Mouse (Mus musculus): Measurements from ENCODE around the gene Tgfbi.

Tgfbi gene

DNA sequence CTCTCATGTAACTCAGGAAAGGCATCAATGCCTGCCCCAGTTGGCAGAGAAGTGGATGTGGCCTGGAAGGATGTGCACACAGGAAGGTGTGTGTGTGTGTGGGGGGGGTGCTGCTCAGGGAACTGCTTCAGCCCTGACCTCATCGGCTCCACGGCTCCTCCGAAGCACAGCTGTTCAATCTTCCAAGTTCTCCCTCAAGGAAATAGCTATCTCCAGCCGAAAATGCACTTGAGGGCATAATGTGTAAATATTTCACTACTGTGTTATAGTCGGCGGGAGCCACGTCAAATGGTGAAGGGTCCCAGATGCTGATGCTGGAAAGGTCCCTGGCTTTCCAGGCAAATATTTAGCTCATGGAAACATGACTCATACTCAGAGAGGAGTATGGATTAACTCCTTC lies 25.6 kb downstream of the Tgfbi start:
- DNase-seq (ENCODE audit: low spot score): peak; percentile 46

DNA sequence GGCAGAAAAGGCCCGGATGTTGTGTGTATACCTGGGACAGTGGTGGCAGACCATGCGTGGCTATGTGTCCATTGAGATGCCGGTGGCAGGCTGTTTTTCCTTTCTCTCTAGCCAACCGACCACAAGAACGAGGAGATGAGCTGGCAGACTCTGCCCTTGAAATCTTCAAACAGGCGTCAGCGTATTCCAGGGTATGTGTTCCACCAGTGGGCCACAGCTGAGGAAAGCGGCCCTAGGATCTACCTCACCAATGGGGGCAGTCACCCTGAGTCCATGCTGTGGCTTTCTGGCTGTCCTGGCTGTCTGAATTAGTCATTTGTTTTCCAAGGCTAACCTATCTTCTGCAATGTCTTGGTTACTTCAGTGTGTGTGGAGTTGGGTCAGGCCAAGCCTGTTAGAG lies 27.7 kb downstream of the Tgfbi start:
- DNase-seq (ENCODE audit: low spot score): no peak

DNA sequence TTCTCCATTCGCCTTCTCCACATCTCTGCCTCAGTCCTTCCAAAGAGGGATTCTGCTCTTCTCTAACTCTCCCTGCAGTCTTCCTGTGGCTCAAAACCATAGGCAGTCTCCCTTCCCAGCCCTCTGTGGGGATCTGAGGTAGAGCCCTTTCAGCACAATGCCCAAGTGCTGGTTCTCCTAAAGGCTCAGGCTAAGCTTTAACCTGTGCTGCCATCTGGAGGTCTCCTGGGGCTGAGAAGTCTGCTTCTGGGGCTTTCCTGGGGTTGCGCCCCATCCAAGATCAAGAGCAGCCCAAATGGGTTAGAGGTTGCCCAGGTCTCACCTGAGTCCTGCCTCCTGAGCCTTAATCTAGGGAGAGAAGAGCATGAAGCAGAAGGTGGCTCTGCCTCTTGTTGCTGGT lies 32.4 kb downstream of the Tgfbi start:
- peak; percentile 50 for DNase-seq (ENCODE audit: low spot score)

DNA sequence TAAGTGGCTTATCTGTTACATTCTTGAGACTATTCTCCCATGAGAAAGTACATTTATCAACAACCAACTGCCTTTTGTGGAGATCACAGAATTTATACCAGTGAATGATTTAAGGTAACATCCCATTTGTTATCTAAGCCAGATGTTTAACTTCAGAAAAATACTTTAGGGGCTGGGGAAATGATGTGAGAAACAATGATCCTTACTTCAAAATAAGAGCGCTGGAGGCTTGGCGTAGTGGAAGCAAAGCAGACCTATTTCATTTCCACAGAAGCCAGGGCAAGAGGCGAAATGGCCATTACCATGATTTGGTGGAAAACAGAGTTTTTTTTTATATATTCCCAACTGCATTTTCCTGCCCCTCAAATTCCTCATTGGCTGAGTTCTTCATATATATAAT lies 34.7 kb downstream of the Tgfbi start:
- DNase-seq (ENCODE audit: low spot score): no peak

- DNase-seq (ENCODE audit: low spot score): no peak
Observed at GRCm38 (mm10) chr13:56645744-56646143, 36.4 kb downstream of the Tgfbi start.

DNA sequence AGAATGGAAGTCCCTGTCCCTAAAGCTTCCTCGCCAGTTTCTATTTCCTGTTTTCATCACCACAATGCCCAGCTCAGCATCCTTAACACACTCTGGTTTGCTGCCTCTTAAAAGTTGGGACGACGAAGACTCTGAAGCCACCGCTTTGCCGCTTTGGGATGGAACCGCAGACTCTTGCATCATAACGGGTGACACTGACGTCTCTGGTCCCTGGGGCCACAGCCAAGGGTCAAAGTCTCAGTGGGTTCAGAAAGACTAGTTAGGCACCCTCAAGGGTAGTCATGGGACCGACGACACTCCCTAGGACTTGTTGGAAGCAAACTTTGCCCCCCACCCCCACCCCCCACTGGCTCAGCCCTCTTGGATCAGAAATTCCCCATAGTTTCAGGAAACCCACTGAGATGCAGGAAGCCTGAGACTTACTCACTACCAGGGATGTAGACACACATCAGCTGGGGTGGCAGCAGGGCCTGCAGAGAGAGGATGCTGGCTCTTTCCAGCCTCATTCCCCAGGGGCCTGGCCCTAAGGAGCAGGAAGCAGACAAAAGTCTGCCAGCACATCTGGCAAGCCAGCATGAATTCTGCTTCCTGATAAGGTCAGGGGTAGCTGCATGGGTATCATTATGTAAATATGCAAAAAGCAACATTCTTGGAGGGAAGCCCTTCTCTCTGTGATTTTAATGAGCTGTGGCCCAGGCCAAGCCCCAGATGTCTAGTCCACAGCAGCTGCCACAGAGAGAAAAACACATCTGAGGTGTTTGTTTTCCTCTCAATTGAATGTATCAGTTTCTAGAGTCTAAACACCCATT lies 38.5 kb downstream of the Tgfbi start:
- DNase-seq (ENCODE audit: low spot score): peak; percentile 45

- no peak for DNase-seq (ENCODE audit: low spot score)
Observed at GRCm38 (mm10) chr13:56650020-56650419, 40.7 kb downstream of the Tgfbi start.

DNA sequence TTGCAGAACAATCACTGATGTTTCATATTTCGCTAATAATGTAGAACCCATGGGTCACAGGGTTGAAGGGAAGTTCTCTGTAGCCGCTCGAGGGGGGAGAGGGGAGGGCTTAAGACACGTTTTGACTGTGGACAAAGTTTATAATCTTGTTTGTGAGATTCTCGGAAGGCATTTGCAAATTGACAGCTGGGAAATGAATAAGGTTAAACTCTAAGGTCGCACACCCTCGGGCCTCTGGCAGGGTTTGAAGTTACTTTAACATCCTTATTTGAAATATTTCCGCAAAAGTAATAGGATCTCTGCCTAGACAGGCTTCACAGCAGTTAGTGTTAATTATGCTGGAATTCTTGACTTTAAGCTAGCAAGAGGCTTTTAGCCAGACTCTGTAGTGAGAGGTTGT lies 43.1 kb downstream of the Tgfbi start:
- DNase-seq (ENCODE audit: low spot score): no peak

- DNase-seq (ENCODE audit: low spot score): no peak
Observed at GRCm38 (mm10) chr13:56654176-56654575, 44.9 kb downstream of the Tgfbi start.

- peak; percentile 77 for DNase-seq (ENCODE audit: low spot score)
Observed at GRCm38 (mm10) chr13:56657946-56658512, 48.7 kb downstream of the Tgfbi start.

- no peak for DNase-seq (ENCODE audit: low spot score)
Observed at GRCm38 (mm10) chr13:56658931-56659330, 49.6 kb downstream of the Tgfbi start.

DNA sequence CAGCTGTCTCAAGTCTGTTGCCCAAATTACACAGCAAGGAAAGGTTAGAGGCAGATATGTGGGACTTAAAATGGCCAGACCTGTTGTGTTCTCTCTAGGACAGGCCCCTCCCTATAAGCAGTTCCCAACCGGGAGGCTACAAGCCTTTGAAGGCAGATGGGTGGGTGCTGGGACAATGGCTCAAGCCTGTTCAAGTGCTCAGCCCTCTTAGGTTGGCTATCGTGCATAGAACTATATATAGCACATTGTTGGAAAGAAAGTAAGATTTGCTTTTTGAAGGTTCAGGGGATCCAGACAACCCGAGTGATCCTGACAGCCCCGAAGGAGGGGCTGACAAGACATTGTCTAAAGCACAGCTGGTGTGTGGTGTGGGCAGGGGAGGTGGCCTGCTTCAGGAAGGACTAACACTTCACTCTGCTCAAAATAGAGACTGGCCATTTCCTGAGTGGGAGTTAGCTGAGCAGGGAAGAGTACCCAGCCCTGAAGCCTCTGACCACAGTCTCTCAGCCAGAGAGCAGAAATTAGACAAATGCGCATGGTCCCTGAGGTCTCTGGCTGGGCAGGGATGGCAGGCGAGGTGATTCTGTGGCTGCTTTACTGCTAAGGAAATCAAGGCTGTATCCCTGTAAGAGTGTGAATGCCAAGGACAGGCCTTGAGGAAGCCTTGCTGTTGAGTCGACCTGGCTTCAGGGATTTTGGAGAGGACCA lies 52.7 kb downstream of the Tgfbi start:
- DNase-seq (ENCODE audit: low spot score): no peak

DNA sequence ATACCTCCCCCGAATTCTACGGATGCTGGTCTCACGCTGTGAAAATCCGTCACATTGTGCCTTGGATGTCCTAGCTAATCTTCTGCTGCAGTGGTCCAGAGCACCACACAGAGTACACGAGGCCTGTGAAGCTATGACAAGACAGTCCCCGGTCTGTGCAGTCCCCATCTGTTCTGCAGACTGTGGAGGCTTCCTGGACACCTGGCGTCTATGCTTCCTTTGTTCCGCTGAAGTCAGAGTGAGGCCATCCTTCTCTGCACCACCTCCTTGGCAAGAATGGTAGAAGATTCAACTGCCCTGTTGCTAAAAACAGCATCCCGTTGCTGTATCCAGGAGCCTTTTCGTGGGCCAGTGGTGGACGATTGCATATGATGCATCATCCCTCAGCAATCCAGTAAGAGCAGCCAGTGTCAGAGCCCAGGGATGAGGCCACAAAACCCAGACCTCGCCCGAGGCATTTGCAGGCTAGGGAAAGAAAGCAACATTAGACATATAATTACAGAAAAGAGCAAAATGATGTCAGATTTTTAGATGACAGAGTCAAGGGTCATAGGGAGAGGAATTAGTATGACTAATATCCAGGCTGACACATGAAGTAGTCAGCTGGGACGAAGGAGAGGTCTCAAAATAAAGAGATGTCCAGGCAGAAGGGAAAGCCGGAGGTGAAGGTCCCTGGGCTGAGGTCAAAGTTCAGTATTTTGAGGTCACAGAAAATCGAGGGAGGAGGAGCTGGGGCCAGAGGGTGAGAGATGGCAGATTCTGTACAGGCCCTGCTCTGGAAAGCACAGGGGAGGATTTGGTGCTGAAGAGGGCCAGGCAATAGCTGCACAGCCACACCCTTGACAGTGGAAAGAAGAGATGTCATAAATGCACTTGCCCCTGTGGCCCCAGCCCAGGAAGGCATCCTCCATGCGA lies 55.2 kb downstream of the Tgfbi start:
- no peak for DNase-seq (ENCODE audit: low spot score)

GRCm38 (mm10) chr13:56671206-56671605 lies 61.9 kb downstream of the Tgfbi start:
- no peak for DNase-seq (ENCODE audit: low spot score)

- no peak for DNase-seq (ENCODE audit: low spot score)
Observed at GRCm38 (mm10) chr13:56677731-56678130, 68.4 kb downstream of the Tgfbi start.

DNA sequence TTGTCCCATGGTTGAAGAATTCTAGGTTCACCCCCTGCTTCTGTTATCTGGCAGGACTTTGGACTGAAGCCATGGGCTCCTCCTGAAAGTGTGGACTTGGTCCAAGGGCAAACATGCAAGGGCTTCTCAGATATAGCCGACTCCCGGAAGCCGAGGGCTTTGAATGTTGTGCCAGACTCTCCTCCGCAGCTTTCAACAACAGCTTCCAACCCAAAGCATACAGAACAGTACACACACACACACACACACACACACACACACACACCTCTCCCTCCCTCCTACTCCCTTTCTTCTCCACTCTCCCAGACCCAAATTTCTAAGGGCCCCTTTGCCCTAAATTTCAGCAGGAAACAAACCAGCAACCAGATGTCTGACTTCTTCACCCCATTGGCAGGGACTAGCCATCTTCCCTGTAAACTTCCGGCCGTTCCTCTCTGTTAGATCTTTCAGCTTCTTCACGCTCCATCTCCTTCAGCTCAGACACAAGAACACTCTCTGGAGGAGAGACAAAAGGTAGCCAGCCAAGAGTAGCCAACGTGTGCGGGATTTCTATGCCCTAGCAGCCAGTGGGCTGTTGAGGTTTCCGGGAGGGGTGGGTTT lies 69.0 kb downstream of the Tgfbi start:
- no peak for DNase-seq (ENCODE audit: low spot score)

DNA sequence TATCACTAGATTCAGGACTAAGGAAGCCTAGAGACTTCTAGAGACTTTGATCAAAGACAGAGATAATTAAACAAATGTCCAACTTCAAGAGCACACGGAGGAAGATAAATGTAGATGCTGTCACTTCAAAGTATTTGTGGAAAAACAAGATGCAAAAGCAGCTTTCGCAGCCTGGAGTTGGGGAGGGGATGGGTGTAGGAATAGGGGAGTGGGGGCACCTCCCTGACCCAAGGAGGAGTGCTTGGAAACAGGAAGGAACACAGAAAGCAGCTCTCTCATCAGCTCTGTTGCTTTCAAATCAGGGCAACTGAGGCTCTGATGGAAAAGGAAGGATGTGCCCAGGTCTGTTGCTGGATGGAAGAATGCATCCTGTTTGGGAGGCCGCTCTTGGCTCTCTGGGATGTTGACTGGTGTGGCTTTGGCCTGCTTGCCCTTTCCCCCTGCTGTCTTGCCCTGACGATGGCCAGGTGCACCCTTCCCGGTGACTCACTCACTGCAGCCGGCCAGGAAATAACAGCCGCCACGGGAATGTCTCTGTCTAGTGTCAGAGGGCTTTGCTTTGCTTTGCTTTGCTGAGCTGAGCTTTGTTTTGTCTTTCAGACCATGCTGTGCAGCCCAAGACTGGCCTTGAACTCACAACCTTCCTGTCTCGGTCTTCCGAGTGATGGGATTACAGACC lies 69.6 kb downstream of the Tgfbi start:
- no peak for DNase-seq (ENCODE audit: low spot score)

GRCm38 (mm10) chr13:56681924-56682323 lies 72.6 kb downstream of the Tgfbi start:
- no peak for DNase-seq (ENCODE audit: low spot score)

DNA sequence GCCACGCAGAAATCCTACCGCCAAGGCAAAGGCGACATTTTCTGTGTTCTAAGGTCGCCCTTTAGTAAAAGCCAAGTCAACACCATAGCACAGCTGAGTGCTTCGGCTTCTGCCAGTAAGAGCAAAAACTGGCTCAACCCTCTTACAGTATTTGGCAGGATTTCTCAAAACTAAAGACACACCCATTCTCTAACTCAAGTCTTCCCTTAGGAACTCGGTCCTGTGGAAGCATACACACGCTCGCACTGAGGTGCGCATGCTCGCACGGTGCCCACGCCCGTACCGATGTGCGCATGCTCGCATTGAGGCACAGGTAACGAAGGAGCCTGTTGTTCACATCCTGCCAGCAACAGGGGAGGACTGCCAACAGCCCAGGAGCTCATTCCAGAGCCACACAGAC lies 73.0 kb downstream of the Tgfbi start:
- peak; percentile 89 for DNase-seq (ENCODE audit: low spot score)

DNA sequence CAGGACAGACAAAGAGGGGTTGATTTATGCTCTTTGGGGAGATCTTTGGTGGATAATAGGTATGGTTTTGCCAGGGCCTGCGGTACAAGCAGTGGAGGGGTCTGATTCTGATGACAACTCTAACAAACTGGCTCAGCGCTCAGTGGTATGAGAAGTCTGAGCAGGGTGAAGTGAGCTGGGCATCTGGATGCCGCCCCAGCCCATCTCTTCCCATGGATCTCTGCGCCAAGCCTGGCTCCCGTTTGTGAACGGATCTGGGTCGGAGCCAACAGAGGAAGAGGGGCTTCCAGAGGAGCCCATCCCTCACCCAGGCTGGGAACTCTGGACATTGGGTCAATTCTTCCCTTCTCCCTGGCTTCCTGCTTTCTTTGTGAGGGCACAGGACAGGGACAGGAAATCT lies 74.0 kb downstream of the Tgfbi start:
- no peak for DNase-seq (ENCODE audit: low spot score)

Data from lung, postnatal 25 days (tissue).